Mouse (Mus musculus): ENCODE results near the gene Tspyl4. TPM values are rescaled to one million over a fixed set of nuclear protein-coding genes. Genes with fewer than 3 reads are reported as not detected.
"Not testable (repeated sequence)": the region's sequence is repeated elsewhere in the genome, so short reads cannot be mapped to it uniquely, and the experiment has no call there.

The Tspyl4 gene
- polyA plus RNA-seq (2016; fragmentation: Nextera tagmentation; extraction: Ambion mirVana), result 99.3 and 103 TPM in 2 replicates

DNA sequence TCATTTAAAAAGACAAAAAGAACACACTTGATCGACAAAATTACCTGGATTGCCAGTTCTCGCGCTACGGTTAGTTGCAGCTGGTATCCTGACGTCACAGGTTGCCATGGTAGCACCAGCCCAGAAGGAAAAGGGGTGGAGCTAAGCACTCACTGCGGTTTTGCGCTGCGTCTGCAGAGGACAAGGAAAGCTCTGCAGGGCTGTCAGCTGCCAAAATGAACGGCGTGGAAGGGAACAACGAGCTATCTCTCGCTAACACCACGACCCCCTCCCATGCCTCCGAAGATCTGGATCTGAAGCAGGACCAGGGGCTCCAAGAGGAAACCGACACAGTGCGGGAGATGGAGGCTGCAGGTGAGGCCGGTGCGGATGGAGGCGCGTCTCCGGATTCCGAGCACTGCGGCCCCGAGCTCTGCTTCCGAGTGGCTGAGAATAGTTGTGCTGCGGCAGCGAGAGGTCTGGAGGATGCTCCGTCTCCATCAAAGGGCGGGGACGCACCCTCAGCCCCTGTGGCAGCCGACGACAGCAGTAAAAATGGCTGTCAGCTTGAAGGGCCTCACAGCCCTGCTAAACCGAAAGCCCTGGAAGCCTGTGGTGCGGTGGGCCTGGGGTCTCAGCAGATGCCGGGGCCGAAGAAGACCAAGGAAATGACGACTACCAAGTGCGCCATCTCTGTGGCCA lies at the start of gene Tspyl4:
Tspyl4 (plus strand) TSS at position 144 of the 681 bp plus-strand sequence.
- H3K4me1 ChIP-seq, result peaks cover 40% of the 10 kb centered on the region
- peak within 1 kb of the TSS; percentile 71 for H3K4me3 ChIP-seq (replicated peaks)
- peak within 1 kb of the TSS; percentile 79 for H3K4me2 ChIP-seq
- H3K27me3 ChIP-seq, result no peaks in the 10 kb centered on the region
- WGBS, result under 1% methylated on average over 38 of the region's 38 CpGs
- H3K36me3 ChIP-seq (replicated peaks), result no peaks in the 10 kb centered on the region
- peak within 1 kb of the TSS; percentile 95 for H3K27ac ChIP-seq
- no peaks in the 10 kb centered on the region for H3K9me3 ChIP-seq
- ATAC-seq (ENCODE audit: low FRiP score), result peak; percentile 99
- H3K9ac ChIP-seq, result peak within 1 kb of the TSS; percentile 84

DNA sequence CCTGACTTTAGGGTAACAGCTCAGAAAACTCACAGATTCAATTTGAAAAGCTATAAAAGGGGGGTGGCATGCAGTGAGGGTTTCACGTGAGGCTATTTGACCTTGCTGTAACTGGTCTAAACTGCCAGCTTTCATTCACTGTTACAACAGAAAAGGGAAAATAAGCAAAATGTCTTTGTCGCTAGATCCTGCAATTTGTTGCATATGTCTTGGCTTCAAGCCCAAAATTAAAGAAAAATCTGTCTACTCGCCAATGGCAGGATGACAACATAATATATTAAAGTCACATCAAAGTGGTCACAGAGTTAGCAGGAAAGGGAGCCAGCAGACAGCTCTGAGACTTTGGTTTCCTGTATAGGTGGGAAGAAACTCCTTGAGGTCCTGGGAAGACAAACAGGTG lies 49.5 kb upstream of the Tspyl4 start:
- H3K36me3 ChIP-seq (replicated peaks), result no peaks in the 10 kb centered on the region
- no peaks in the 10 kb centered on the region for H3K9me3 ChIP-seq
- H3K27me3 ChIP-seq, result no peaks in the 10 kb centered on the region
- no peaks in the 10 kb centered on the region; the same call in 1 of the 2 replicates for H3K4me1 ChIP-seq
- no peak overlapping the region for H3K27ac ChIP-seq
- H3K4me2 ChIP-seq, result no peak overlapping the region
- H3K9ac ChIP-seq, result no peak overlapping the region
- WGBS, result 56% methylated on average over 3 of the region's 3 CpGs
- no peak overlapping the region for H3K4me3 ChIP-seq (replicated peaks)
- ATAC-seq (ENCODE audit: low FRiP score), result no peak

DNA sequence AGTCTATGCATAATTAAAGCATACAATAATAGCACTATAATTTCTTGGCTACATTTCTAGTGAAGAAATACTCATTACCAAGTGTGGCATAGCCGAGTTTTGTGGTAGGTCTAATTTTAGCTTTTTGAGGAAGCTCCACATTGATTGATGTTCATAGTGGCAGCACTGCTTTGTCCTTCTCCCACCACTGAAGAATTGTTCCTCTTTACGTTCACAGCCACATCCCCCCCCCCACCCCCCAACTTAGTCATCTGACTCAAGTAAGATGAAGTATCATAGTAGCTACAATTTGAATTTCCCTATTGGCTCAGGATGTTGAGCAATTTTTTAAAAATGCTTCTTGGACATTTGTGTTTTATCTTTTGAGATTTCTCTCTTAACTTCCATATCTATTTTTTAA lies 47.6 kb upstream of the Tspyl4 start:
- ATAC-seq (ENCODE audit: low FRiP score), result no peak

DNA sequence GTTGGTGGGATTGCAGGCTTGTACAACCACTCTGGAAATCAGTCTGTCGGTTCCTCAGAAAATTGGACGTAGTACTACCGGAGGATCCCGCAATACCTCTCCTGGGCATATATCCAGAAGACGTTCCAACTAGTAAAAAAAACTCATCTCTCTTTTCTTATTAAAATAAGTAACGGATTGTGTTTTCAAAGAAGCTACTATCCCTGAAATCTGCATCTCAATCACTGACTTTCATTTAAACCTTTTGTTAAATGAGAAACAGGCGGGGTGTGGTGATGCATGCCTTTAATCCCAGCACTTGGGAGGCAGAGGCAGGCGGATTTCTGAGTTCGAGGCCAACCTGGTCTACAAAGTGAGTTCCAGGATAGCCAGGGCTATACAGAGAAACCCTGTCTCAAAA lies 44.4 kb upstream of the Tspyl4 start:
- not testable (repeated sequence) for H3K9ac ChIP-seq; H3K4me3 ChIP-seq (replicated peaks); ATAC-seq (ENCODE audit: low FRiP score); H3K4me1 ChIP-seq; H3K36me3 ChIP-seq (replicated peaks); H3K27me3 ChIP-seq; H3K4me2 ChIP-seq; H3K27ac ChIP-seq; H3K9me3 ChIP-seq
- 89% methylated on average over 9 of the region's 9 CpGs for WGBS

More for the DNA sequence above, 47.6 kb upstream of the Tspyl4 start:
- no peak overlapping the region for H3K4me2 ChIP-seq
- no peaks in the 10 kb centered on the region; the same call in 1 of the 2 replicates for H3K4me1 ChIP-seq
- H3K27ac ChIP-seq, result no peak overlapping the region
- H3K9me3 ChIP-seq, result no peaks in the 10 kb centered on the region
- H3K27me3 ChIP-seq, result no peaks in the 10 kb centered on the region
- H3K36me3 ChIP-seq (replicated peaks), result no peaks in the 10 kb centered on the region
- 74% methylated on average over 2 of the region's 2 CpGs for WGBS
- no peak overlapping the region for H3K4me3 ChIP-seq (replicated peaks)
- H3K9ac ChIP-seq, result no peak overlapping the region

DNA sequence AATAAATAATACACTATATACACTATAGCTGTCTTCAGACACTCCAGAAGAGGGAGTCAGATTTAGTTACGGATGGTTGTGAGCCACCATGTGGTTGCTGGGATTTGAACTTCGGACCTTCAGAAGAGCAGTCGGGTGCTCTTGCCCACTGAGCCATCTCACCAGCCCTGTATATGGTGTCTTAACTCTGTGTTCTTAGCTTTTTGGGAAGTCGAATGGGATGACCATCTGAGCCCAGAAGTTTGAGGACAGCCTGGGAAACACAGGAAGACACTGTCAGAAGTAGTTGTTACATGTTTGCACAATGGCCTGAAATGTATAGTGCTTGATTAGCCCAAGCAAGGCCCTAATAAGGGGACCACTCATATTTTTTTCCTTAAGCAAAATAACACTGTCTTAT lies 32.1 kb upstream of the Tspyl4 start:
- 85% methylated on average over 4 of the region's 4 CpGs for WGBS
- Histone ChIP-seq H3K36me3 (replicated peaks) (no peaks in the 10 kb centered on the region), H3K27me3 (no peaks in the 10 kb centered on the region), H3K9ac (no peak overlapping the region), H3K4me1 (no peaks in the 10 kb centered on the region), H3K9me3 (no peaks in the 10 kb centered on the region), H3K27ac (no peak overlapping the region), H3K4me2 (no peak overlapping the region), H3K4me3 (replicated peaks) (no peak overlapping the region)
- no peak for ATAC-seq (ENCODE audit: low FRiP score)

DNA sequence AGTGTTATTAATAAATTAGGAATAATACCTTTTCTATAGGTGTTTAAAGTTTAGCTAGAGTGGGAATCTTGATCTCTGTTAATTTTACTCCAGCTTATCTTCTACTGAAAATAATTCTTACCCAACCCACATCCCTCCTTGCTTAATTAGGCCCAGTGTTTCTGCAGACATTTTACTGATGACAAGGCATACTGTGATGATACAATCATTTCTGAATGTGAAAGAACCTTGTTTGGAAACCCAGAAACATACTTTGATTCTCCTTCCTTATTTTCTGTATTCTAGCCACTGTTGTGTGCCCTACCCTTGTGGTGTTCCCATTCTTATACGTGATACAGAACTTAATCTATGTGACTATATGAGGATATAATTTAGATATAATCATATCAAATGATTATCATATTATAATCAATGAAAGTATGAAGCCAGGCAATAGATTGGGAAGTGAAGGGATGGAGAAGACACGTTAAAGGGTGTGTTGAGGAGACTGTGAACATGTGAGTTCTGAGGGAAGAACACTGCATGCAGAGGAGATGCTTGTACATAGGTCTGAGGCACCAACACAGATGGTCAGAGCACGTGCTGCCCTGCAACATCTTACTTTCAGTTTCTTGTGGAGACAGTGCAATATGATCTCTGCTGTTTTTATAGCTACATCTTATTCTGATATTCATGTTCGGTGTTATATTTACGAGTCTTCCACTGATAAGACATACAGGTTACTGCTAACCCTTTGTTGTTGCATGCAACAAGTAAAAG lies 29.8 kb upstream of the Tspyl4 start:
- H3K27ac ChIP-seq, result no peak overlapping the region
- no peaks in the 10 kb centered on the region for H3K36me3 ChIP-seq (replicated peaks)
- H3K9me3 ChIP-seq, result no peaks in the 10 kb centered on the region
- H3K4me1 ChIP-seq, result no peaks in the 10 kb centered on the region
- H3K4me2 ChIP-seq, result no peak overlapping the region
- ATAC-seq (ENCODE audit: low FRiP score), result no peak
- no peak overlapping the region for H3K9ac ChIP-seq
- 76% methylated on average over 5 of the region's 5 CpGs for WGBS
- H3K4me3 ChIP-seq (replicated peaks), result no peak overlapping the region
- H3K27me3 ChIP-seq, result no peaks in the 10 kb centered on the region

DNA sequence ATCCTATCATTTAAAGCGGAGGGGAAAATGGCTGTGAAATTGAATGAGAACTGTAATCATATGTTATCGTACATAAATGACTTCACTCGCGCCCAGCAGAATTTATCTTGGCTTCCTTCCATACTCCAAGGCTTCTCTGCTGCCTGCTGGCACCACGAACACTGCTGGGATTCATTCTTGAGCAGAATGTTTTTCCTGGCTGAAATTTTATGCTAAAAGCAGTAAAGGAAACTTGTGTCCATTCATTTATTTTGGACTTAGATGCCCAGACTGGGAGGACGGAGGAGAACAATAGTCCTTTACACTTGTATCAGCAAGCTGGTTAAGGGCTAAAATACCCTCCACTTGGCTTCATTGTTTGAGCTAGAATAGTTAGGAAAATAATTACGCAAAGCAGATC lies 25.6 kb upstream of the Tspyl4 start:
- Histone ChIP-seq H3K4me3 (replicated peaks) (no peak overlapping the region), H3K9me3 (no peaks in the 10 kb centered on the region), H3K4me2 (no peak overlapping the region), H3K4me1 (no peaks in the 10 kb centered on the region), H3K27me3 (no peaks in the 10 kb centered on the region), H3K27ac (no peak overlapping the region), H3K9ac (no peak overlapping the region), H3K36me3 (replicated peaks) (no peaks in the 10 kb centered on the region)
- 60% methylated on average over 7 of the region's 7 CpGs for WGBS
- ATAC-seq (ENCODE audit: low FRiP score), result no peak

DNA sequence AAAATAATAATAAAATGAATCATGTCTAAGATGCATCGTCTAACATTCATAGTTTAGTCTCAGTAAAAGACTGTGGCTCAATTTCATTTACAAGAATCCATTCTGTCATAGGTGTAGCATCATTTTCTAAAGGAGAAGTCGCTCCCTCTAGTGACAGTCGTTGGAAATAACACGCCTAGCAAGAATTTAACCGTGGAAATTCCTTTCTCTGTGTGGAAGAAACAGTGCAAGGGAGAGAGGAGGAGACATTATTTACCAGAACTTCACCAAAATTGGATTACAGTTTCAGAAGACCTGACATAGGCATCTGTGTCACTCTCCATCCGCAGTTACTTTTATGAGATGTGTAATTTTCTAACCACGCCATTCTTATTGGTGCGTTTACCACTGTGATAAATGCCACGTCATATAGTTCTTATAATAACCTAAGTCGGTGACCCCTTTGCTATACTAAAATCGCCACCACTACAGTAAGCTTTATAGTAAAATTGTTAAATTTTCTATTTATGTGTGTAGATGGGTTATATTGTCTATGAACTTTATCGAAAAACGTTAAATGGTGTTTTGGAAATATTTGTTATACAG lies 16.6 kb upstream of the Tspyl4 start:
- 0 out of 2 replicates have a peak overlapping the region, but pooled peaks have one; percentile 11 for H3K4me3 ChIP-seq (replicated peaks)
- peaks cover 15% of the 10 kb centered on the region for H3K4me1 ChIP-seq
- ATAC-seq (ENCODE audit: low FRiP score), result peak; percentile 5; the same call in 1 of the 2 replicates
- H3K9ac ChIP-seq, result no peak overlapping the region
- 29% methylated on average over 13 of the region's 13 CpGs for WGBS
- H3K36me3 ChIP-seq (replicated peaks), result no peaks in the 10 kb centered on the region; the same call in 1 of the 2 replicates
- no peak overlapping the region for H3K27ac ChIP-seq
- H3K27me3 ChIP-seq, result no peaks in the 10 kb centered on the region
- no peaks in the 10 kb centered on the region for H3K9me3 ChIP-seq
- peak overlapping the region; percentile 42 for H3K4me2 ChIP-seq

DNA sequence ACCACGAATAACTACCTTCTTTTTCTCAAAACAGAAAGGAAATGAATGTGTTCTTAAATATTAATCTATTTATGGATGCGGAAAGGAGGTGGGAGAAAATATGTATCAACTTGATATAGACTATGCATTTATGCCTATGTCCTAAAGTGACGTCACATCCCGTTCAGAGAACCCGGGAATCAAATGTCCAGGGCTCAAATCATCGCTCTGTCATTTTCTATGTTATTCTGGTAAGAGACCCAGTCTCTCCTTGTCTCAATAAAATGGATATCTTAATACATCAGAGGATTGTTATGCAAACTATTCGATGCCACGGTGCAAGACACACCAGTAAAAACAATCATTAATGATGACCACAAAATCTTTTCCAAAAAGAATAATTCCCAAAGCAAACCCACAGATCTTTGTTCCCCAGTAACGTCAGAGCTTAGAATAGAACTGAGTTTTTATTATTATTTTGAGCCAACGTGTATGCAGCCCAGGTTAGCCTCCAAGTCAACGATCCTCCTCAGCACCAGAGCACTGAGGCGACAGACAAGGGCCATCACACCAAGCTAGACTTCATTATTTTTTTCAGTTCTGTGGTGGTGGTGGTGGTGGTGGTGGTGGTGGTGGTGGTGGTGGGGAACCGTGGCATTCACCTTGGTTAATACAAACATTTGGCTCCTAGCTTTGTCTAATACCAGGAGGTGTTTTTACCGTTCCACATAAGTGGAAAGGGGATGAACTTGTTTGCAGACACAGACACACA lies 15.9 kb upstream of the Tspyl4 start:
- H3K4me1 ChIP-seq, result peaks cover 15% of the 10 kb centered on the region
- H3K27me3 ChIP-seq, result no peaks in the 10 kb centered on the region
- H3K9me3 ChIP-seq, result no peaks in the 10 kb centered on the region
- H3K36me3 ChIP-seq (replicated peaks), result no peaks in the 10 kb centered on the region; the same call in 1 of the 2 replicates
- 20% methylated on average over 14 of the region's 14 CpGs for WGBS
- peak overlapping the region; percentile 68 for H3K4me2 ChIP-seq
- H3K9ac ChIP-seq, result peak overlapping the region; percentile 88
- H3K4me3 ChIP-seq (replicated peaks), result peak overlapping the region; percentile 81
- peak; percentile 5; the same call in 1 of the 2 replicates for ATAC-seq (ENCODE audit: low FRiP score)
- H3K27ac ChIP-seq, result peak overlapping the region; percentile 90

DNA sequence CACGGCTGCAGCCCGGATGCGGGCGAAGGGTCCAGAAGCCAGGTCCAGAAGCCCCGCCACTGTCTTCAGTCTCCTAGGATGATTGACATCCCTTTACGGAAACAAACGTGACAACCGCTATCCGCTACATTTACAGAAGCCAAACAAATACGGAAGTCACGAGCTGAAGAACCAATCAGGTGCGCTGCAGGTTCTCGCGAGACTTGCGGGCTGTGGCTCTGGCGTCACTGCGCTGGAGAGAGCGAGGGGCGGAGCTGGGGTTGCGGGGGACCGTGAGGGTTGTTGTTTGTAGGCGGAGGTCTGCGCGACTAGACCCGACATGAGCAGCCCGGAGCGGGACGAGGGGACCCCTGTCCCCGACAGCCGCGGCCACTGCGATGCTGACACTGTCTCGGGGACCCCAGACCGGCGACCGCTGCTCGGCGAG lies 15.3 kb upstream of the Tspyl4 start, which contains the start of gene Tspyl1:
Tspyl1 (plus strand) TSS at position 229 of the 427 bp plus-strand sequence.
- Histone ChIP-seq H3K36me3 (replicated peaks) (peaks cover under 1% of the 10 kb centered on the region; the same call in 1 of the 2 replicates), H3K4me3 (replicated peaks) (peak within 1 kb of the TSS; percentile 81), H3K4me1 (peaks cover 15% of the 10 kb centered on the region), H3K27ac (peak within 1 kb of the TSS; percentile 90), H3K9ac (peak within 1 kb of the TSS; percentile 88), H3K27me3 (no peaks in the 10 kb centered on the region), H3K4me2 (peak within 1 kb of the TSS; percentile 68), H3K9me3 (no peaks in the 10 kb centered on the region)
- WGBS, result under 1% methylated on average over 38 of the region's 38 CpGs
- ATAC-seq (ENCODE audit: low FRiP score), result peak; percentile 98

DNA sequence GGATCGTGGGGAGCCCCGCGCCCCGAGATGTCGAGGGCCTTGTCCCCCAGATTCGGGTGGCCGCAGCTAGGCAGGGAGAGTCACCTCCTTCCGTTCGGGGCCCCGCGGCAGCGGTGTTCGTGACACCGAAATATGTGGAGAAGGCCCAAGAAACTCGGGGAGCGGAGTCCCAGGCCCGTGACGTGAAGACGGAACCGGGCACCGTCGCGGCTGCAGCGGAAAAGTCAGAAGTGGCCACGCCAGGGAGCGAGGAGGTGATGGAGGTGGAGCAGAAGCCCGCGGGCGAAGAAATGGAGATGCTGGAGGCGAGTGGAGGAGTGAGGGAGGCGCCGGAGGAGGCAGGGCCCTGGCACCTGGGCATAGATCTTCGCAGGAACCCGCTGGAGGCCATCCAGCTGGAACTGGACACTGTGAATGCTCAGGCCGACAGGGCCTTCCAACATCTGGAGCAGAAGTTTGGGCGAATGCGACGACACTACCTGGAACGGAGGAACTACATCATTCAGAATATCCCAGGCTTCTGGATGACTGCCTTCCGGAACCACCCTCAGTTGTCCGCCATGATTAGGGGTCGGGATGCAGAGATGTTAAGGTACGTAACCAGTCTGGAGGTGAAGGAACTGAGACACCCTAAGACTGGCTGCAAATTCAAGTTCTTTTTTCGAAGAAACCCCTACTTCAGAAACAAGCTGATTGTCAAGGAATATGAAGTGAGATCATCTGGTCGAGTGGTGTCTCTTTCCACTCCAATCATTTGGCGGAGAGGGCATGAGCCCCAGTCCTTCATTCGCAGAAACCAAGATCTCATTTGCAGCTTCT lies 14.6 kb upstream of the Tspyl4 start:
- Histone ChIP-seq H3K4me1 (peaks cover 15% of the 10 kb centered on the region), H3K9ac (peak overlapping the region; percentile 88), H3K4me3 (replicated peaks) (peak overlapping the region; percentile 81), H3K27ac (peak overlapping the region; percentile 90), H3K36me3 (replicated peaks) (peaks cover 7% of the 10 kb centered on the region), H3K27me3 (no peaks in the 10 kb centered on the region), H3K4me2 (peak overlapping the region; percentile 68), H3K9me3 (no peaks in the 10 kb centered on the region)
- ATAC-seq (ENCODE audit: low FRiP score), result peak; percentile 24
- WGBS, result 6% methylated on average over 47 of the region's 47 CpGs

Data from forebrain, embryonic 12.5 days (tissue).